Mouse (Mus musculus) megakaryocyte, embryonic 14.5 days (primary cell): ENCODE results near the gene Six5.

Source experiments
- FLI1 ChIP-seq: IDR thresholded peaks from 2 replicates; pipeline ENCODE4 v1.6.1; 2012; ENCODE audit warnings: low read length, inconsistent platforms, mixed read lengths
- GATA1 ChIP-seq: IDR thresholded peaks from 3 replicates; pipeline ENCODE4 v1.6.1; 2012; ENCODE audit warnings: mixed read lengths, low read length, inconsistent platforms, borderline replicate concordance

DNA sequence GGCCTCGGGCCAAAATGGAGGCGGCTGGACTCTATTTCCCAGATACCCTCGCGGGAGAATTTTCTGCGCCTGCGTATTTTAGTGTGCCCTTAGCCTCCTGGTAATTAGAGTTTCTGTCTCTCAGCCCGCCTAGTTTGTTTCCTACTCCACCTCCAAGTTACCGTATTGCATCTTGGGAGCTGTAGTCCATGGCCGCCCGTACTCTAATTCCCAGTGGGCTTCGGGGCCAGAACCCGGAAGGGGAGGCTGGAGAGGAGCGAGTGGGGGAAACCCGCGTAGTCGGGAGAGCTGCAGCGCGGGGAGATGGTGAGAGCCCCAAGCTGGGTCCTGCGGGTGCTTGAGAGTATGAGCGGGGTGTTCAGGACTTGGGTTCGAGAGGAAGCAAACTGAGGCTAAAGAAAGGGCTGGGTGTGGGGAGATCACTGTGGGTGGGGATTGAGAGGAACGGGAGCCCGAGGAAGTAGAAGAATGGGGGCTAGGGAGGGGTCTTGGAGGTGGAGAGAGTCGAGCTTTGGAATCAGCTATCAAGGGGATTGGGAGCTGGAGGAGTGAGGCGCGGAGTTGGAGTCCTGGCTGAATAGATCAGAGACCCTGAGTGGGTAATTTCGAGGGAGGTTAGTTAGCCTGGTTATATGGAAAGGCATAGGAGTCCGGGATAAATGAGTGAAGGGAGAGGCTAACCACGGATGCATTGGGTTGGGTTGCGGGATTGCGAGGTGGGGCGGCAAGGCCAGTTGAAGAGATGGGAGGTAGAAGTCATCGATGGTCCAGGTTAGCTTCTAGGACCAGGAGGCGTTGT is 25.4 kb downstream of the Six5 start, which contains the start of gene Fbxo46:
- TF ChIP-seq GATA1 (no peak), FLI1 (no peak)
